Mouse (Mus musculus) CH12.LX (cell line): Measurements from ENCODE around the gene Mlxip. TPM values are rescaled to one million over a fixed set of nuclear protein-coding genes. Genes with fewer than 3 reads are reported as not detected.

ENCODE experiments used
- DNase-seq: peaks from one replicate; pipeline ENCODE4 v3.0.0-alpha.2; 2013; ENCODE audit errors: extremely low read depth
- H3K27ac ChIP-seq: 2 replicates; pipeline ENCODE4 v1.5.1; 2012; ENCODE audit warnings: low read depth, mild to moderate bottlenecking, control low read depth, moderate library complexity; ENCODE audit not compliant: insufficient read depth
- H3K27me3 ChIP-seq: replicated peaks from 2 replicates; pipeline ENCODE3; 2012; ENCODE audit warnings: inconsistent platforms
- H3K36me3 ChIP-seq, 2 experiments: replicated peaks in 1 of 2; 2 replicates each; pipeline versions ENCODE3 to v1.6.1; 2012; ENCODE audit warnings: inconsistent platforms in 1 of 2, low read length in 1 of 2, mild to moderate bottlenecking in 1 of 2, mixed read lengths in 1 of 2, moderate library complexity in 1 of 2; ENCODE audit not compliant: control insufficient read depth in 1 of 2, insufficient read depth in 1 of 2
- H3K4me1 ChIP-seq, 2 experiments: 2 replicates each; pipeline ENCODE4 v1.6.1; 2012; ENCODE audit warnings: inconsistent platforms in 1 of 2, moderate library complexity in 1 of 2; ENCODE audit not compliant: insufficient read depth in 2 of 2, control insufficient read depth in 1 of 2
- H3K4me2 ChIP-seq: 2 replicates; pipeline ENCODE4 v1.6.1; 2012; ENCODE audit warnings: low read depth, mild to moderate bottlenecking, control low read depth; ENCODE audit not compliant: poor library complexity, insufficient read depth, severe bottlenecking
- H3K4me3 ChIP-seq, 3 experiments: fragments of 150-350 bp in 1 of 3; sonication (generic) in 1 of 3; replicated peaks in 1 of 3; 2 replicates each; pipeline versions ENCODE3 to v1.5.1; 2011 to 2012; ENCODE audit warnings: low read depth in 2 of 3, low read length in 2 of 3, mild to moderate bottlenecking in 2 of 3, moderate library complexity in 2 of 3, control low read depth in 1 of 3, improper control_type of control experiment in 1 of 3, inconsistent platforms in 1 of 3, mixed read lengths in 1 of 3; ENCODE audit not compliant: poor library complexity in 1 of 3
- H3K79me2 ChIP-seq: replicated peaks from 2 replicates; pipeline ENCODE4 v1.6.1; 2012; ENCODE audit warnings: mild to moderate bottlenecking, moderate library complexity; ENCODE audit not compliant: control insufficient read depth, poor library complexity, insufficient read depth, severe bottlenecking; ENCODE audit errors: extremely low read depth
- H3K9ac ChIP-seq: 2 replicates; pipeline ENCODE4 v1.6.1; 2012; ENCODE audit warnings: low read depth, mild to moderate bottlenecking, control low read depth, moderate library complexity; ENCODE audit not compliant: insufficient read depth
- H3K9me3 ChIP-seq: replicated peaks from 2 replicates; pipeline ENCODE3; 2012; ENCODE audit warnings: low read length, inconsistent platforms, mixed read lengths
- CHD2 ChIP-seq: IDR thresholded peaks from 2 replicates; pipeline ENCODE4 v1.6.1; 2011; ENCODE audit warnings: low read length, improper control_type of control experiment
- CTCF ChIP-seq, 2 experiments: IDR thresholded peaks in 1 of 2; conservative IDR thresholded peaks in 1 of 2; 2 replicates each; pipeline ENCODE4 v1.5.1; 2011 to 2012; ENCODE audit warnings: low read depth in 2 of 2, low read length in 2 of 2, improper control_type of control experiment in 1 of 2, inconsistent platforms in 1 of 2, mild to moderate bottlenecking in 1 of 2, moderate library complexity in 1 of 2
- E2F4 ChIP-seq: IDR thresholded peaks from 2 replicates; pipeline ENCODE4 v1.6.1; 2011; ENCODE audit warnings: low read depth, low read length, improper control_type of control experiment; ENCODE audit not compliant: insufficient replicate concordance
- ELF1 ChIP-seq: IDR thresholded peaks from 2 replicates; pipeline ENCODE4 v1.6.1; 2014; ENCODE audit warnings: low read depth, mild to moderate bottlenecking, inconsistent platforms, low read length, improper control_type of control experiment
- JUN ChIP-seq: IDR thresholded peaks from 2 replicates; pipeline ENCODE4 v1.6.1; 2011; ENCODE audit warnings: low read depth, mild to moderate bottlenecking, low read length, improper control_type of control experiment, moderate library complexity; ENCODE audit not compliant: insufficient read depth
- JUND ChIP-seq: conservative IDR thresholded peaks from 2 replicates; pipeline ENCODE4 v1.6.1; 2011; ENCODE audit warnings: low read depth, low read length, improper control_type of control experiment
- KAT2A ChIP-seq: IDR thresholded peaks from 2 replicates; pipeline ENCODE4 v1.6.1; 2012; ENCODE audit warnings: low read length, improper control_type of control experiment, inconsistent platforms; ENCODE audit not compliant: insufficient replicate concordance
- MAZ ChIP-seq: IDR thresholded peaks from 2 replicates; pipeline ENCODE4 v1.6.1; 2012; ENCODE audit warnings: low read depth, mild to moderate bottlenecking, inconsistent platforms, low read length, improper control_type of control experiment, moderate library complexity
- MXI1 ChIP-seq: IDR thresholded peaks from 2 replicates; pipeline ENCODE4 v1.6.1; 2011; ENCODE audit warnings: mild to moderate bottlenecking, low read depth, low read length, improper control_type of control experiment
- NELFE ChIP-seq: IDR thresholded peaks from 2 replicates; pipeline ENCODE4 v1.6.1; 2011; ENCODE audit warnings: low read depth, low read length, improper control_type of control experiment
- PAX5 ChIP-seq: IDR thresholded peaks from 2 replicates; pipeline ENCODE4 v1.6.1; 2012; ENCODE audit warnings: low read length, inconsistent platforms, mixed read lengths
- POLR2A ChIP-seq: IDR thresholded peaks from 2 replicates; pipeline ENCODE4 v1.6.1; 2011; ENCODE audit warnings: low read depth, mild to moderate bottlenecking, improper control_type of control experiment, low read length
- POLR2AphosphoS2 ChIP-seq: IDR thresholded peaks from 2 replicates; pipeline ENCODE4 v1.6.1; 2011; ENCODE audit warnings: low read depth, low read length, improper control_type of control experiment
- SMC3 ChIP-seq: IDR thresholded peaks from 2 replicates; pipeline ENCODE4 v1.6.1; 2011; ENCODE audit warnings: low read depth, low read length, improper control_type of control experiment
- TBP ChIP-seq: conservative IDR thresholded peaks from 2 replicates; pipeline ENCODE4 v1.6.1; 2011; ENCODE audit warnings: low read depth, low read length, improper control_type of control experiment
- TCF12 ChIP-seq: IDR thresholded peaks from 2 replicates; pipeline ENCODE4 v1.6.1; 2014; ENCODE audit warnings: low read depth, mild to moderate bottlenecking, inconsistent platforms, low read length, improper control_type of control experiment
- USF1 ChIP-seq: IDR thresholded peaks from 2 replicates; pipeline ENCODE4 v1.6.1; 2014; ENCODE audit warnings: low read depth, mild to moderate bottlenecking, inconsistent platforms, low read length, improper control_type of control experiment
- USF2 ChIP-seq: conservative IDR thresholded peaks from 2 replicates; pipeline ENCODE4 v1.6.1; 2011; ENCODE audit warnings: low read depth, low read length, improper control_type of control experiment
- ZKSCAN1 ChIP-seq: IDR thresholded peaks from 2 replicates; pipeline ENCODE4 v1.6.1; 2012; ENCODE audit warnings: low read depth, inconsistent platforms, low read length, improper control_type of control experiment, borderline replicate concordance
- ZMIZ1 ChIP-seq: IDR thresholded peaks from 2 replicates; pipeline ENCODE4 v1.6.1; 2012; ENCODE audit warnings: low read depth, mild to moderate bottlenecking, inconsistent platforms, low read length, improper control_type of control experiment
- ZNF384 ChIP-seq: IDR thresholded peaks from 2 replicates; pipeline ENCODE4 v1.6.1; 2012; ENCODE audit warnings: low read depth, low read length, improper control_type of control experiment, inconsistent platforms
- dilution Hi-C: fragments of 300-500 bp; cut with MboI; formaldehyde crosslinking; loops from 2 replicates; pipeline ENCODE4 v1.14.3; 2020; ENCODE audit warnings: low sequenced_read_pairs; ENCODE audit not compliant: extremely low pct_unique_long_range_greater_than_20kb, extremely low pct_ligation_motif_present
- in situ Hi-C: fragments of 300-500 bp; cut with MboI; formaldehyde crosslinking; loops from 3 replicates; pipeline ENCODE4 v1.14.3; 2019; ENCODE audit warnings: low sequenced_read_pairs, low pct_ligation_motif_present, low pct_unique_long_range_greater_than_20kb, mixed read lengths
- polyA plus RNA-seq: library from polyadenylated mRNA; unstranded; fragments of >175 nt; gene quantifications from 2 replicates; pipeline ENCODE4 v1.2.1, GENCODE M21; 2012; ENCODE audit warnings: low read depth; ENCODE audit not compliant: insufficient read length
- total RNA-seq, 2 experiments: library from RNA; depleted of rRNA; stranded (reverse); fragments of 300-350 nt in 1 of 2; fragments of >200 nt in 1 of 2; gene quantifications; 2 replicates each; pipeline ENCODE4 v1.2.3; 2012 to 2014

Gene Mlxip
- total and polyA plus RNA-seq, 3 experiments = 4.3 to 17.9 (median 7.4) TPM

- Histone ChIP-seq H3K4me2 (no peak overlapping the region), H3K27ac (no peak overlapping the region), H3K9me3 (no peaks in the 10 kb centered on the region), H3K79me2 (no peaks in the 10 kb centered on the region), H3K36me3 (peaks cover 20 to 28% of the 10 kb centered on the region in 2 experiments), H3K9ac (no peak overlapping the region), H3K4me1 (peaks cover 16 to 33% of the 10 kb centered on the region in 2 experiments), H3K27me3 (no peaks in the 10 kb centered on the region), H3K4me3 (no peak overlapping the region)
- dilution Hi-C loops (no loop called here), in situ Hi-C loops (no loop called here)
- TF ChIP-seq MXI1 (no peak), ELF1 (no peak), ZKSCAN1 (no peak), KAT2A (no peak)
- no peak for DNase-seq
Measured at GRCm38 (mm10) chr5:123375793-123376452, 18.7 kb upstream of the Mlxip start.

- Histone ChIP-seq H3K9me3 (no peaks in the 10 kb centered on the region), H3K9ac (no peak overlapping the region), H3K4me3 (no peak overlapping the region), H3K4me2 (no peak overlapping the region), H3K27ac (no peak overlapping the region), H3K4me1 (peaks cover 20 to 40% of the 10 kb centered on the region in 2 experiments), H3K36me3 (peaks cover 14 to 22% of the 10 kb centered on the region in 2 experiments), H3K79me2 (no peaks in the 10 kb centered on the region), H3K27me3 (no peaks in the 10 kb centered on the region)
- peak; percentile 74 for TF ChIP-seq ZNF384
- no peak for TF ChIP-seq TCF12
- dilution Hi-C loops (no loop called here), in situ Hi-C loops (no loop called here)
- no peak for DNase-seq
Measured at GRCm38 (mm10) chr5:123376569-123376968, 18.0 kb upstream of the Mlxip start.

- H3K36me3 ChIP-seq = peaks cover 9 to 14% of the 10 kb centered on the region in 2 experiments
- no peaks in the 10 kb centered on the region for H3K9me3 ChIP-seq
- peak overlapping the region in 1 of 3 experiments; percentile 17 for H3K4me3 ChIP-seq
- dilution Hi-C loops (no loop called here), in situ Hi-C loops (no loop called here)
- H3K9ac ChIP-seq = peak overlapping the region; percentile 12; the same call in 1 of the 2 replicates
- peak; percentile 91 for DNase-seq
- peaks cover 22 to 47% of the 10 kb centered on the region in 2 experiments for H3K4me1 ChIP-seq
- no peaks in the 10 kb centered on the region for H3K79me2 ChIP-seq
- H3K27ac ChIP-seq = peak overlapping the region; percentile 4; the same call in 1 of the 2 replicates
- H3K27me3 ChIP-seq = no peaks in the 10 kb centered on the region
- H3K4me2 ChIP-seq = peak overlapping the region; percentile 17
- TF ChIP-seq NELFE (peak; percentile 60; the same call in 1 of the 2 replicates), TBP (0 out of 2 replicates have a peak, but pooled peaks have one; percentile 33), TCF12 (0 out of 2 replicates have a peak, but pooled peaks have one; percentile 55), USF1 (peak; percentile 39), CHD2 (no peak; the same call in 1 of the 2 replicates), ZNF384 (peak; percentile 58), MAZ (no peak), PAX5 (no peak), MXI1 (peak; percentile 56; the same call in 1 of the 2 replicates), ZKSCAN1 (no peak), JUND (peak; percentile 64; the same call in 1 of the 2 replicates), USF2 (no peak), E2F4 (no peak), POLR2AphosphoS2 (no peak), KAT2A (no peak), CTCF (conservative IDR thresholded peaks at IDR 0.05 in 1 of 2, IDR thresholded peaks at IDR 0.05 in 1 of 2; ENCODE audit: low read depth in 2 of 2, low read length in 2 of 2) (peak; percentile 99 to 100), JUN (no peak), SMC3 (peak; percentile 98), POLR2A (no peak), ZMIZ1 (0 out of 2 replicates have a peak, but pooled peaks have one; percentile 40), ELF1 (peak; percentile 39; the same call in 1 of the 2 replicates)
Measured at GRCm38 (mm10) chr5:123377120-123377955, 17.3 kb upstream of the Mlxip start.
